15 mouse cellular contexts compared by ENCODE assay signal in genomic region chrX:101189285-101189684, GRCm38 (mm10).
"Had no signal": no experiment of that assay in that cellular context is flagged by ENCODE, and none has a peak within 500 bp of the region (broad histone marks: within the 10 kb centered on the region; RNA-seq: fewer than 3 reads in every experiment).

No protein-coding gene starts in this region.

- H3K4me1 ChIP-seq: midbrain, embryonic 10.5 days; midbrain, embryonic 12.5 days; neural tube, embryonic 13.5 days; stomach, embryonic 15.5 days had no signal

- H3K36me3 ChIP-seq: midbrain, embryonic 10.5 days; midbrain, embryonic 12.5 days; neural tube, embryonic 13.5 days; stomach, embryonic 15.5 days had no signal

- H3K27ac ChIP-seq: midbrain, embryonic 10.5 days; midbrain, embryonic 12.5 days; neural tube, embryonic 13.5 days; stomach, embryonic 15.5 days; stomach, postnatal 0 days had no signal

- ATAC-seq: midbrain, embryonic 16.5 days had no signal

- H3K9ac ChIP-seq: lung, embryonic 14.5 days; midbrain, embryonic 12.5 days; neural tube, embryonic 13.5 days; stomach, embryonic 15.5 days had no signal

- DNase-seq: lung, adult 18-20 months; lung, embryonic 14.5 days; lung, postnatal 10 days; lung, postnatal 4 days; midbrain, embryonic 14.5 days; right cerebral cortex, postnatal 14 days; thymus, postnatal 14 days; thymus, postnatal 36 days had no signal

- H3K4me3 ChIP-seq: midbrain, embryonic 10.5 days; midbrain, embryonic 12.5 days; myocyte; neural tube, embryonic 13.5 days; stomach, embryonic 15.5 days had no signal

- H3K27me3 ChIP-seq: stomach, embryonic 15.5 days had no signal
